Mouse (Mus musculus): Measurements from ENCODE around the gene Neu1.
"Not testable (repeated sequence)": the region's sequence is repeated elsewhere in the genome, so short reads cannot be mapped to it uniquely, and the experiment has no call there.

The Neu1 gene

DNA sequence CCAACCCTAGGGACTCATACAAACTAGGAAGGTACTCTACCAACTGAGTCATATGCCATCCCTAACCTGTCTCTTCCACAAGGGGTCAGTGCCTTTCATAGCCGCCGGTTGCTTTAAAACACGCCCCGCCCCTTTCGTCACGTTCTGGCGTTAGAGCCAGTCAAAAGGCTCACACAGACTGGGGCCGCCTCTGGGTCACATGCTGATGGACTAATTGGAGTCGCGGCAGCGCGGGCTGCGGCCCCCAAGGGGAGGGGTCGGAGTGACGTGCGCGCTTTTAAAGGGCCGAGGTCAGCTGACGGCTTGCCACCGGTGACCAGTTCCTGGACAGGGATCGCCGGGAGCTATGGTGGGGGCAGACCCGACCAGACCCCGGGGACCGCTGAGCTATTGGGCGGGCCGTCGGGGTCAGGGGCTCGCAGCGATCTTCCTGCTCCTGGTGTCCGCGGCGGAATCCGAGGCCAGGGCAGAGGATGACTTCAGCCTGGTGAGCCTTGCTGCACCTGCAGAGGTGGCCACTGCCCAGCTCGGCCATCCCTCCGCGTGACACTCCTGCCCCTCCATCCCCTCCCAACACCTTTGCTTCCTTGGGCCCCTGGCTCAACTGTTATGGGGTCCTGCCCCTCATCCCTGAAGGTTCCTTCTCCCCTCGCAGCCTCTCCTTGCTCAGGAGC lies at the start of gene Neu1:
Neu1 (plus strand) TSS at position 193 of the 674 bp plus-strand sequence.
- peak; percentile 99 for DNase-seq (ENCODE audit: low spot score)

DNA sequence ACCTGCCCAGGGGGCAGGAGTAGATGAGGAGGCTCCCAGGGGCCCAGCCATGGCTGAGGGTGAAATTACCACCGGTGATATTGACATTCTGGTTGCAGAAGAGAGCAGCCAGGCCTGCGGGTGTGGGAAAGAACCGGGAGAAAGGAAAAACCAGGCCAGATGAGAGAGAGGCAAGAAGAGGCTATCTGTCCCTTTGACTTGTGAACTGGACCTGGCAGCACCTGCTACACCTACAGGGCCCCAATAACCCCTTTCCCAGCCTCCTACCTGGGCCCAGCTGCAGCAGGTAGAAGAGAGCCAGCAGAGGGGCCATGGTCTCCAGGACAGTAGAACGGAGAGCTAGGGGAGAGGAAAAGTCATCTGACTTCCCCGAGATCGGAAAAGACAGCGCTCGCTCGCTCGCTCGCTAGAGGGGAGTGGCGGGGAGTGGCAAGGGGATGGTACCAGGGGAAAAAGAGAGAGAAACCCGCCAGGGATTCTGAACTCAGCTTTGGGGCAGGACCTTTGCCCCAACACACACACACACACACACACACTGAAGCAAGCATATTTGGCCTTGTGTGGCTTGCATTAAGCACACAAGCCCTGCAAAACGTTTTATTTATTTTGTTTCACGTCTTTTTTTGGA lies 49.3 kb upstream of the Neu1 start, which contains the start of gene Gm20547:
Gm20547 (minus strand) TSS at position 360 of the 628 bp plus-strand sequence.
- no peak for DNase-seq (ENCODE audit: low spot score)

DNA sequence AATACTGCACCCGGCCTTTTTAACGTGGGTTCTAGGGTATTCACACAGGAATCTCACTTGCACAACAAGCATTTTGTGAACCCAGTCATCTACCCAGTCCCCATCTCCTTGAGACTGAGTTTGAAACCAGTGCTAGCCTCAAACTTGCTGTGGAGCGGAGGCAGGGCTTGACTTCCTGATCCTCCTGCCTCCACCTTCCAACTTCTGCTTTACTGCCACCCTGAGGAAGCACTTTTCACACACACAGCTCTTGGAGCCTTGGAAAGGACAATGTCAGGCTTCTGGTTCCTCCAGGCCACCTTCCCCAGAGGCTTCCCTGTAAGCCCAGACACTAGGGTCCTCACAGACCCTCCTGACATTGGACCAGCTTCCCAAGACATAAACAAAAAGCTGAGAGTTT lies 47.7 kb upstream of the Neu1 start:
- no peak for DNase-seq (ENCODE audit: low spot score)

GRCm38 (mm10) chr17:34884704-34885103 lies 46.3 kb upstream of the Neu1 start:
- no peak for DNase-seq (ENCODE audit: low spot score)

DNA sequence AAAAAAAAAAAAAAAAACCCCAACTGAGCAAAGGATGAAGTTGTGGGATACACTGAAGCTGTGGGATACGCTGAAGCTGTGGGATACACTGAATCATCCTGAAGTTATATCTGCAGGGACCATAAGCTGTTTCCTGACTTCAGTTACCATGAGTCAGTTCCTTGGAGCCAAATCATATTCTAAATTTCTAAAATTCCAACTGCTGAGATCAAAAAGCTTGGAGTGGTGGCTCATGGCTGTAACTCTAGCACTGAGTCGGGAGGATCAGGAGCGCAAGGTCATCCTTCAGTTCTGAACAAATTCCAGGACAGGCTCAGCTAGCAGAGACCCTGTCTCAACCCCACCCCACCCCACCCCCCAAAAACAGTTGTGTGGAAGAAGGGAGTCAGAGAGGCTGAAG lies 45.4 kb upstream of the Neu1 start:
- DNase-seq (ENCODE audit: low spot score): no peak

- DNase-seq (ENCODE audit: low spot score): no peak
These were observed 43.1 kb upstream of the Neu1 start for GRCm38 (mm10) chr17:34887942-34888341.

DNA sequence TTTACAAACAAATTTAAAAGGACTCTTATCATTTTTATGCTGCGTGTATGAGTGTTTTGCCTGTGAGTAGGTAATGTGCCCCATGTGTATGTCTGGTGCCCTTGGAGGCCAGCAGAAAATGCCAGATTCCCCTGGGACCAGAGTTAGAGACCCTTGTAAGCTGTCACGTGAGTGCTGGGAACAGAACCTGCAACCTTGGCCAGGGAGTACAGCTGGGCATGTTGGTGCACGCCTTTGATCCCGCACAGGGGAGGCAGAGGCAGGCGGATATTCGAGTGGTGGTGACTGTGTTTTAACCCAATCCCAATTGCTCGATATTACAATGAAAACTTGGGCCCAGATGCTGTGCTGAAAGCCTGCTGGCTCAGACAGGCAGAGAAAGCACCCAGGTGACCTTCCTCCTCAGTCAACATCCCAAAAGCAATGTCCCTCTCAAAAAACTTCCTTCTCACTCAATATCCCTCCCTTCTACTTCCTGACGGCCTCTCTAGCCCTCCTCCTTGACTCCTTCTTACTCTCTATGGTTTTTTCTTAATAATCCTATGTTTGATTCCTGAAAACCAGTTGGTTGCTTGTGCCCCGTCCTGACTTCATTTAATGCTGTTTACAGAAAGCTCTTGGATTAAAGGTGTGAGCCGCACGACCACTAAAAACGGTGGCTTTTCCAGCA lies 40.8 kb upstream of the Neu1 start:
- no peak for DNase-seq (ENCODE audit: low spot score)

DNA sequence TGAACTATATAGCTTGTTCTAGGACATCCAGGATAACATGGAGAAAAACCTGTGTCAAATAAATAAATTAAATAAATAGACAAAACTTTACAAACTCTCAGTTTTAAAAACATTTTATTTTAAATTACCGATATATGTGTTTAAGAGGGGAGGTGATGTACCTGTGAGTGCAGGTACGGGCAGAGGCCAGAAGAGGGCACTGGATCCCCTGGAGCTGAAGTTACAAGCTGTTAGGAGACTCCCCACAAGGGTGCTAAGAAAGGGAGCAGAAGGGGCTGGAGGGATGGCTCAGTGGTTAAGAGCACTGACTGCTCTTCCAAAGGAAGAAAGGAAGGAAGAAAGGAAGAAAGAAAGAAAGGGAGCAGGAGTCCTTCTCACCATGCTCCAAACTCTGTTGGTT lies 39.7 kb upstream of the Neu1 start:
- no peak for DNase-seq (ENCODE audit: low spot score)

DNA sequence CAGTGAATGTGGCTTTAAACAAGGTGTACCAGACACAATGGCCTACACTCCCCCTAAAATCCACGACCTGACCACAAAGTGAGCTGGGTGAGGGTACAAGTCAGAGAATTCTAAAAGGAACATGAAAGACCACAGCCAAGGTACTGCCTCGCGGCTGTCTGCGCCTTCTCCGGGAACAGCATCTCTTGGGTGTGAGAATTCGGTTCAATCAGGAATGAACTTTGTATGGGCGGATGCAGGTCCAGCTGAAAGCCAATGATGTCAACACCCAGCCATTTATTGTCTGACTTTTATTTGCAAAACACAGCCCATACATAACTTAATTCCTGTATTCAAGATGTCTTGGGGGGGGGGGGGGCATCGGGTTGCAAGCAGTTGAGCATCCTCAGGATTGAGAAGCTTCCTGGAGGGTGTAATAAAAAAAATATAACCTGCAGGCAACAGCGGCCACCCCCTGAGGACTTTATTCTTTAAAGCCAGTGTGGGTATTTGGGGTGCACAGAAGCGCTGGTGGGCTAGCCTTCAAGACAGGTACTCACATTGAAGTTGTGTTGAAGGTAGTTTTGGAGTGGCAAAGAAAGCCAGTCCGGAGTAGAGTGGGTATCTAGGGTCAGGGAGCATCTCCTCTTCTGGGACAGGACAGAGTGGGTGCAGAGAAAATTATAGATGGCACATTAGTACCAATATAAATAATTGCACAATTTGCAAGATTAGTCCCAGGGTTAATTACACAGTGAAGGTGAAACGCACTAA lies 37.8 kb upstream of the Neu1 start:
- no peak for DNase-seq (ENCODE audit: low spot score)

DNA sequence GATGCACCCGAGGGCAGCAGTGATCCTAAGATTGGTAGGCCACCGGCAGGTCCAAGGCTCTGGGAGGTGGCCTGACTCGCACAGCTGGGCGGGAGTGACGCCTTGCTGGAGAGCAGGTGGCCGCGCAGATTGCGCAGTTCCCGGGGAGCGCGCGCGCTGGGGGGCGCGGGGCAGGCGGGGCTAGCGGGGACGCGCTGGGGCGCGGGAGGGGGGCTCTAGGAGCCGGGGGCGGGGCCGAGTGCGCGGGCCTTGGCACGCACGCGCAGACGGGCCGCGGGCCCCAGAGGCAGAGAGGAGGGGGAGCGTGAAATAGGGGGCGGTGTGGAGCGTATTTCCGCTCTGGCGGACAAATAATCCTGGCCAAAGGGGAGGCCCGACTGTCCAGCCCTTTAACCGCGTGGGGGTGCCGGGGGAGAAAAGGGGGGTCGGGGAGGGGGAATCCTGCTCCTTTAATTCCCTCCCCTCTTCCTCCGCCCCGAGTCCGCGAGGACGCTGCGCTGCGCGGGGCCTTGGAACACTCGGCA lies 36.9 kb upstream of the Neu1 start:
- peak; percentile 95 for DNase-seq (ENCODE audit: low spot score)

GRCm38 (mm10) chr17:34894801-34895530 lies 36.1 kb upstream of the Neu1 start:
- peak; percentile 62 for DNase-seq (ENCODE audit: low spot score)

DNA sequence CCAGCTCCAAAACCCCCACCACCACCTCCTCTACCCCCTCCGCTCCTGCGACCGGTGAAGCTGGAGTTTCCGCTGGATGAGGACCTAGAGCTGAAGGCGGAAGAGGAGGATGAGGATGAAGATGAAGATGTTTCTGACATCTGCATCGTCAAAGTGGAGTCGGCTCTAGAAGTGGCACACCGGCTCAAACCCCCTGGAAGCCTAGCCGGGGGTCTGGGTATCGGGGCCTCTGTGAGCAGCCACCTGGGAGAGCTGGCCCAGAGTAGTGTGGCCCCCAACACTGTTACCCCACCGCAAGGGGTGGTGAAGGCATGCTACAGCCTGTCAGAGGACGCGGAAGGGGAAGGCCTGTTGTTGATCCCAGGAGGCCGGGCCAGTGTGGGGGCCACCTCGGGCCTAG lies 35.3 kb upstream of the Neu1 start:
- no peak for DNase-seq (ENCODE audit: low spot score)

- no peak for DNase-seq (ENCODE audit: low spot score)
These were observed 34.7 kb upstream of the Neu1 start for GRCm38 (mm10) chr17:34896366-34896765.

DNA sequence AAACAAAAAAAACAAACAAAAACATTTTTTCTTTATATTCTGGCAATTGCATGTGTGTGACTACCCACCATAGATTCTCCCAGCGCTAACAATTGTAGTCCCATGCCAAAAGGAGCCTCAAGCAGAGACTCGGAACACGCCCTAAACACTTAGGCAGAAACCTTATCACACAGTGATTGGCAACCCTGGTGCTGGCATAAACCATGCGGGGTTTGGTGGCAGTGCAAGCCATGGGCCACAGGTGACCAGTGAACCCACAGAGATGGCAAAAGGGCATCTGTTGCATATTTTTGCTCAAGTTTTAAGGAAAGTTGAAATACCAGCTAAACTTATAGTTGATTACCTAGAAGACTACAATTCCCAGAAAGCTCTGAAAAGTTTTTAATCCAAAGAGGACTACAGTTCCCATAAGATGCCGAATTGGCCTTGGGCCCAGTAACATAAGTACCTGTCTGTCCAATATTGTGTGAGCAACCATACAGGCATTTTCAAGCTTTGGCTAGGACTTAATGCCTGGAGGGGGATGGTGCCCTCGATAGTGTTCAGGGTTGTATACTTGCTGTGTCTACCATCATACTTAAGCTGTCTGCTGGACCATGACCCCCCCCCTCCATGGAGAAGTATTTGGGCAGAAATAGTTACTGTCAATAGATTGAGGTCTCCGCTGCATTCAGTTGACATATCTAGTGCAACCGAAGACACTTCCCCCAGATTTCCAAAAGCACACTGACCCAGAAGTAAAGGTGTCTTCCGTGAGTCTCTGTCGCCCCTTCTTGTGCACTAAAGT lies 33.5 kb upstream of the Neu1 start:
- peak; percentile 64 for DNase-seq (ENCODE audit: low spot score)

- DNase-seq (ENCODE audit: low spot score): peak; percentile 81
These were observed 32.9 kb upstream of the Neu1 start, which contains the start of the genes C2 and Ehmt2 for GRCm38 (mm10) chr17:34898160-34898586. Gene C2 (minus strand): TSS chr17:34898265. Gene Ehmt2 (plus strand): TSS chr17:34898469.

GRCm38 (mm10) chr17:34898706-34899052 lies 32.4 kb upstream of the Neu1 start:
- no peak for DNase-seq (ENCODE audit: low spot score)

DNA sequence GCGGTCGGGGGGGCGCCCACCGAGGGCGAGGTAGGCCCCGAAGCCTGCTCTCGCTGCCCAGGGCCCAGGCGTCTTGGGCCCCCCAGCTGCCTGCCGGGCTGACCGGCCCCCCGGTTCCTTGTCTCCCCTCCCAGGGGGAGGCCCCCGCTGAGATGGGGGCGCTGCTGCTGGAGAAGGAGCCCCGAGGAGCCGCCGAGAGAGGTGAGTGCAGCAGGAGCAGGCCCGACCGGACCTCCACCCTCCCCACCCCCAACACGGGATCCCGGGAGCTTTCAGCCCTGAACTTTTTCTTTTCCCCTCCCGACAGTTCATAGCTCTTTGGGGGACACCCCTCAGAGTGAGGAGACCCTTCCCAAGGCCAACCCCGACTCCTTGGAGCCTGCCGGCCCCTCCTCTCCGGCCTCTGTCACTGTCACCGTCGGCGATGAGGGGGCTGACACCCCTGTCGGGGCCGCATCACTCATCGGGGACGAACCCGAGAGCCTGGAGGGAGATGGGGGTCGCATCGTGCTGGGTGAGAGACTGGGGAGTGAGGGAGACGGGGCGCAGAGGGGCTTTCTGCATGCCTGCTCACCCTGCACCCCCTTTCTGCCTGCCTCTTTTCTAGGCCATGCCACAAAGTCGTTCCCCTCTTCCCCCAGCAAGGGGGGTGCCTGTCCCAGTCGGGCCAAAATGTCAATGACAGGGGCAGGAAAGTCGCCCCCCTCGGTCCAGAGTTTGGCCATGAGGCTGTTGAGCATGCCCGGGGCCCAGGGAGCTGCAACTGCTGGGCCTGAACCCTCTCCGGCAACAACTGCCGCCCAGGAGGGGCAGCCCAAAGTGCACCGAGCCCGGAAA lies 31.8 kb upstream of the Neu1 start:
- peak; percentile 42 for DNase-seq (ENCODE audit: low spot score)

GRCm38 (mm10) chr17:34899890-34900243 lies 31.2 kb upstream of the Neu1 start:
- peak; percentile 29 for DNase-seq (ENCODE audit: low spot score)

DNA sequence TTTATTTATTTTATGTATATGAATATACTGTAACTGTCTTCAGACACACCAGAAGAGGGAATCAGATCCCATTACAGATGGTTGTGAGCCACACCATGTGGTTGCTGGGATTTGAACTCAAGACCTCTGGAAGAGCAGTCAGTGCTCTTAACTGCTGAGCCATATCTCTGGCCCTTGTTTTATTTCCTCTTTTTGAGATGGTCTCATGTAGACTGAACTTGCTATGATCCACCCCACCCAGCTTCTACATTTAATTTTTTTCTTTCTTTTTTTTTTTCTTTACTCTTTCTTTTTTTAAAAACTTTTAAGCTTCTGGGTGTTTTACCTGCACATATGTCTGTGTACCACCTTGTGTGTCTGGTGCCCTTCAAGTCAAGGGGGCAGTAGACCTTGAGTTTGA lies 30.2 kb upstream of the Neu1 start:
- not testable (repeated sequence) for DNase-seq (ENCODE audit: low spot score)

DNA sequence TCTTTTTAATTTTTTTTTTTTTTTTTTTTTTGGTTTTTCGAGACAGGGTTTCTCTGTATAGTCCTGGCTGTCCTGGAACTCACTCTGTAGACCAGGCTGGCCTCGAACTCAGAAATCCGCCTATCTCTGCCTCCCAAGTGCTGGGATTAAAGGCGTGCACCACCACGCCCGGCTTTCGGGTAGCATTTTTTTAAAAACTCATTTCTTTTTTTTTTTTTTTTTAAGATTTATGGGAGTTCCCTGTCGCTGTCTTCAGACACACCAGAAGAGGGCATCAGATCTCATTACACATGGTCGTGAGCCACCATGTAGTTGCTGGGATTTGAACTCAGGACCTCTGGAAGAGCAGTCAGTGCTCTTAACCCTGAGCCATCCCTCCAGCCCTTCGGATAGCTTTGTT lies 29.1 kb upstream of the Neu1 start:
- DNase-seq (ENCODE audit: low spot score): not testable (repeated sequence)

Data from urinary bladder, postnatal 14 days (tissue).